Comparison of ENCODE assay signal across 16 mouse cellular contexts in the genomic region with DNA sequence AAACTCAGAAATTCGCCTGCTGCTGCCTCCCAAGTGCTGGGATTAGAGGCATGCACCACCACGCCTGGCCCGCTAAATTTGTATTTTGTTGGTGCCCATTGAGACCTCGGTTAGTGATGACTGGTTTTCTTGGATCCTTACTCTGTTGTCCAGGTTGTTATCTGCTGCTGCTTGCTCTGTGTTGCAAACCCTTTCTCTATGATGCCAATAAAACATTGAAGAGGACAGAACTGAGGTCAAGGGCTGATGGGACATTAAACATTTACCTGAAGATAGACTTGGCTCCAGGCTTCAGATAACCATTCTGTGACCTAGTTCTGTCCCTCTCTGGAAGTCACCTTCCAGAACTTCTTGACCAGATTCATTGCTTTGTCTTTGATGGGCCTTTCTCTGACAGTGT.
"Had no signal": no experiment of that assay in that cellular context is flagged by ENCODE, and none has a peak within 500 bp of the region (broad histone marks: within the 10 kb centered on the region; RNA-seq: fewer than 3 reads in every experiment).

No protein-coding gene starts in this region.

- H3K27me3 ChIP-seq: neural tube, embryonic 13.5 days; neural tube, embryonic 15.5 days; stomach, embryonic 15.5 days had no signal

- H3K4me2 ChIP-seq: neural tube, embryonic 13.5 days; neural tube, embryonic 15.5 days; stomach, embryonic 15.5 days had no signal

- H3K9ac ChIP-seq: neural tube, embryonic 13.5 days; neural tube, embryonic 15.5 days; stomach, embryonic 15.5 days had no signal

- H3K4me1 ChIP-seq: neural tube, embryonic 13.5 days; neural tube, embryonic 15.5 days; stomach, embryonic 15.5 days had no signal

- H3K36me3 ChIP-seq: neural tube, embryonic 13.5 days; neural tube, embryonic 15.5 days; stomach, embryonic 15.5 days had no signal

- H3K4me3 ChIP-seq: neural tube, embryonic 13.5 days; neural tube, embryonic 15.5 days; stomach, embryonic 15.5 days had no signal

- H3K9me3 ChIP-seq: neural tube, embryonic 13.5 days; neural tube, embryonic 15.5 days; stomach, embryonic 15.5 days had no signal

- DNase-seq: retina, postnatal 1 day; right cerebral cortex, adult 18-20 months; right cerebral cortex, postnatal 14 days; right cerebral cortex, postnatal 25 days; right cerebral cortex, postnatal 4 days; spleen, adult 18-20 months; thymus, adult 18-20 months; thymus, adult 2 months; thymus, postnatal 14 days; thymus, postnatal 25 days; thymus, postnatal 36 days; thymus, postnatal 4 days had no signal

- H3K27ac ChIP-seq: neural tube, embryonic 13.5 days; neural tube, embryonic 15.5 days; stomach, embryonic 15.5 days; stomach, postnatal 0 days had no signal
